Mouse (Mus musculus): Measurements from ENCODE around the gene Zfp318.
A peak's percentile ranks its signal among the peaks of the same experiment; 100 is the strongest.

- peak; percentile 65 for TF ChIP-seq CTCF (IDR thresholded peaks at IDR 0.05; ENCODE audit: low read depth)
- no peak for TF ChIP-seq EP300 (IDR thresholded peaks at IDR 0.05; ENCODE audit: low read depth)
Measured at GRCm38 (mm10) chr17:46436672-46437366, 53.3 kb downstream of the Zfp318 start.

All from liver, embryonic 14.5 days (tissue).